Mouse (Mus musculus): Measurements from ENCODE around the gene Gdpgp1.

DNA sequence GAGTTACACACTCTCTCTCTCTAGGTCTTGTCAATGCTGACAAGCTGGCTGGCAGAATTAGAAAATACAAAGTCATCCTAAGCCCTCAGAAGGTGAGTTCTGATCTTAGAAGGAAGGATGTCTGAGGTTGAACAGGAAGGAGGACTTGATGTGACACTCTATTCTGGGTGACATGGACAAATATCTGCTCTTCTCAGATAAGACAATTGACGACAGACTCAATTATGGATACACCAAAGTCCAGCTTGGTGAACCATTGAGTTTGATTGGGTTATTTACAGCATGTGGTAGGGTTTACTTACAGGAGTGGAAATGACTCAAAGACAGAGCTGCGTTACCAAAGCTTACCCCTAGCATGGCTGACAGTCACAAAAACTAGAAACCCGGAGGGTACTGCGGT lies 43.7 kb downstream of the Gdpgp1 start:
- TF ChIP-seq CTCF (IDR thresholded peaks at IDR 0.05; ENCODE audit: low read depth) (no peak), EP300 (IDR thresholded peaks at IDR 0.05; ENCODE audit: low read depth) (no peak)

Measured in heart, postnatal 0 days (tissue).